Mouse (Mus musculus) myocyte (in vitro differentiated cells): ENCODE results near the gene Traf3ip2. TPM values are rescaled to one million over a fixed set of nuclear protein-coding genes. Genes with fewer than 3 reads are reported as not detected.

Source experiments
- H3K27me3 ChIP-seq: one replicate; pipeline ENCODE4 v1.6.1; 2011; ENCODE audit not compliant: control insufficient read depth, insufficient read depth, insufficient read length
- H3K36me3 ChIP-seq: one replicate; pipeline ENCODE4 v1.6.1; 2011; ENCODE audit not compliant: control insufficient read depth, insufficient read depth
- H3K4me2 ChIP-seq: one replicate; pipeline ENCODE4 v1.6.1; 2011; ENCODE audit warnings: low read depth, control low read depth
- H3K4me3 ChIP-seq: one replicate; pipeline ENCODE4 v1.5.1; 2011; ENCODE audit warnings: mild to moderate bottlenecking, control low read depth, moderate library complexity
- H3K79me2 ChIP-seq: one replicate; pipeline ENCODE4 v1.6.1; 2011; ENCODE audit not compliant: control insufficient read depth, insufficient read depth
- H3ac ChIP-seq: one replicate; pipeline ENCODE4 v1.6.1; 2011; ENCODE audit not compliant: control insufficient read depth, insufficient read length
- CEBPB ChIP-seq: IDR thresholded peaks from 2 replicates; pipeline ENCODE4 v1.6.1; 2011; ENCODE audit warnings: mild to moderate bottlenecking, moderate library complexity; ENCODE audit not compliant: poor library complexity, insufficient read depth, severe bottlenecking
- E2F4 ChIP-seq: IDR thresholded peaks from one replicate; pipeline ENCODE4 v1.6.1; 2011; ENCODE audit warnings: mild to moderate bottlenecking, control low read depth, moderate library complexity; ENCODE audit not compliant: insufficient read depth
- MAX ChIP-seq: IDR thresholded peaks from one replicate; pipeline ENCODE4 v1.6.1; 2011; ENCODE audit warnings: low read depth, mild to moderate bottlenecking, control low read depth
- MYOD1 ChIP-seq, 3 experiments: IDR thresholded peaks; one replicate each; pipeline ENCODE4 v1.6.1; 2011; ENCODE audit warnings: control low read depth in 2 of 3, low read depth in 2 of 3, mild to moderate bottlenecking in 2 of 3, moderate library complexity in 1 of 3; ENCODE audit not compliant: insufficient read length in 2 of 3, control insufficient read depth in 1 of 3
- MYOG ChIP-seq, 3 experiments: IDR thresholded peaks; one replicate each; pipeline ENCODE4 v1.6.1; 2011; ENCODE audit warnings: control low read depth in 2 of 3, low read depth in 2 of 3, mild to moderate bottlenecking in 2 of 3; ENCODE audit not compliant: insufficient read length in 2 of 3, control insufficient read depth in 1 of 3, insufficient read depth in 1 of 3
- POLR2A ChIP-seq: IDR thresholded peaks from one replicate; pipeline ENCODE4 v1.6.1; 2011; ENCODE audit warnings: low read depth, mild to moderate bottlenecking, control low read depth, moderate library complexity; ENCODE audit not compliant: insufficient read length
- POLR2AphosphoS2 ChIP-seq: IDR thresholded peaks from one replicate; pipeline ENCODE4 v1.6.1; 2011; ENCODE audit warnings: low read depth, control low read depth; ENCODE audit not compliant: insufficient read length
- REST ChIP-seq: IDR thresholded peaks from one replicate; pipeline ENCODE4 v1.6.1; 2011; ENCODE audit warnings: mild to moderate bottlenecking, control low read depth, moderate library complexity; ENCODE audit not compliant: insufficient read depth, insufficient read length
- SRF ChIP-seq: IDR thresholded peaks from one replicate; pipeline ENCODE4 v1.6.1; 2011; ENCODE audit warnings: low read depth; ENCODE audit not compliant: control insufficient read depth, insufficient read length
- TCF12 ChIP-seq: IDR thresholded peaks from one replicate; pipeline ENCODE4 v1.6.1; 2011; ENCODE audit warnings: mild to moderate bottlenecking, control low read depth; ENCODE audit not compliant: poor library complexity, insufficient read depth, severe bottlenecking
- TCF3 ChIP-seq: IDR thresholded peaks from one replicate; pipeline ENCODE4 v1.6.1; 2011; ENCODE audit warnings: low read depth, control low read depth; ENCODE audit not compliant: insufficient read length
- USF1 ChIP-seq: IDR thresholded peaks from one replicate; pipeline ENCODE4 v1.6.1; 2011; ENCODE audit warnings: low read depth, mild to moderate bottlenecking, control low read depth, moderate library complexity
- polyA plus RNA-seq: library from polyadenylated mRNA; unstranded; fragments of >200 nt; fragmentation: generic; extraction: Trizol; gene quantifications from one replicate; pipeline ENCODE4 v1.2.1, GENCODE M21; 2012; ENCODE audit warnings: missing spikeins

Traf3ip2 gene
- polyA plus RNA-seq, result 4.2 TPM

- TF ChIP-seq MYOD1 (IDR thresholded peaks at IDR 0.05; ENCODE audit: control insufficient read depth in 1 of 3, insufficient read length in 2 of 3, low read depth in 2 of 3) (no peak), USF1 (no peak), SRF (no peak), TCF3 (no peak), POLR2AphosphoS2 (no peak), CEBPB (no peak), MAX (no peak), POLR2A (no peak), E2F4 (no peak), MYOG (IDR thresholded peaks at IDR 0.05; ENCODE audit: control insufficient read depth in 1 of 3, insufficient read depth in 1 of 3, insufficient read length in 2 of 3, low read depth in 2 of 3) (no peak), REST (no peak), TCF12 (no peak)
- H3K27me3 ChIP-seq, result no peaks in the 10 kb centered on the region
- peak within 1 kb of the TSS; percentile 28 for H3K4me3 ChIP-seq
- peak within 1 kb of the TSS; percentile 75 for H3K4me2 ChIP-seq
- H3K79me2 ChIP-seq, result no peaks in the 10 kb centered on the region
- no peak within 1 kb of the TSS for H3ac ChIP-seq
- no peaks in the 10 kb centered on the region for H3K36me3 ChIP-seq
Observed at GRCm38 (mm10) chr10:39612633-39612988, at the start of gene Traf3ip2. Gene Traf3ip2, plus strand, starts transcription at chr10:39612934.

DNA sequence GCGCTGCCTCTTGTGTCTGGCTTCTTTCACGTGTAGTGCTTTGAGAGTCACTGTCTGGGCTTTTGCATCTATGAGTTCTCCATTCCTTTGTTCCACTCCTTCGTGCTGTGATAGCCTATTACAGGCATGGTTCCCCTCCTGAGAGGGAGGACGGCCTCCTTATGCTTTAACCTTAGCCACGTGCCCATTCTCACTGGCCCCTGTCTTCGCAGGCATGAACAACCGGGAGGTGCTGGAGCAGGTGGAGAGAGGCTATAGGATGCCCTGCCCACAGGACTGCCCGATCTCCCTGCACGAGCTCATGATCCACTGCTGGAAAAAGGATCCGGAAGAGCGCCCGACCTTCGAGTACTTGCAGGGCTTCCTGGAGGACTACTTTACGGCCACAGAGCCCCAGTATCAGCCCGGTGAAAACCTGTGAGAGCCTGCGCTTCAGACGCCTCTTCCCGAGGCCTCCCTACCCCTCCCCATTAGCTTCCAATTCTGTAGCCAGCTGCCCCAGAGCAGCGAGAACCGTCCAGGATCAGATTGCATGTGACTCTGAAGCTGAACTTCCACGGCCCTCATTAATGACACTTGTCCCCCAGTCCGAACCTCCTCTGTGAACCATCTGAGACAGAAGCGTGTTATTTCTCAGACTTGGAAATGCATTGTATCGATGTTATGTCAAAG, 49.0 kb upstream of the Traf3ip2 start:
- Histone ChIP-seq H3K27me3 (no peaks in the 10 kb centered on the region), H3ac (no peak overlapping the region), H3K79me2 (no peaks in the 10 kb centered on the region), H3K36me3 (peaks cover 22% of the 10 kb centered on the region), H3K4me3 (no peak overlapping the region), H3K4me2 (no peak overlapping the region)
- TF ChIP-seq REST (no peak), POLR2AphosphoS2 (peak; percentile 4)

GRCm38 (mm10) chr10:39566901-39567300, 45.8 kb upstream of the Traf3ip2 start:
- H3K36me3 ChIP-seq, result peaks cover 9% of the 10 kb centered on the region
- H3K79me2 ChIP-seq, result no peaks in the 10 kb centered on the region
- TF ChIP-seq POLR2AphosphoS2, result peak; percentile 30
- TF ChIP-seq SRF, result no peak
- H3K27me3 ChIP-seq, result no peaks in the 10 kb centered on the region
- no peak overlapping the region for H3ac ChIP-seq
- H3K4me3 ChIP-seq, result no peak overlapping the region
- H3K4me2 ChIP-seq, result no peak overlapping the region

DNA sequence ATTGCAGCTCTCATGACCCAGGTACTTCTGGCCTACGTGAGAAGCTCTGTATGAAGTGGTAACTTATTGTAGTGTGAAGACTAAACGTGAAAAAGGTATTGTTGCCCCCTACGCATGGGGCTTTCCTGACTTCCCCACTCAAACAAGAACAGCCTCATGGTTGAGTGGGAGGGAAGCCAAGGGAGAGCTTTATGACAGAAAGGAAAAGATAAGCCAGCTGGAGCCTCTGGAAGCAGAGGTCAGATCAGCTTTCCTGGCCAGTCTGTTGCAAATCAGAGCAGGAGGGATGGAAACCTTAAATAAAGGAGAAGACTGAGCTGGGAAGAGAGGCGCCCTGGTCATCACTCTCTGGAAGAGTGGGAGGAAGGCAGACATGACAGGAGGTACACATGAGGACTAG, 43.7 kb upstream of the Traf3ip2 start:
- H3K36me3 ChIP-seq, result no peaks in the 10 kb centered on the region
- no peak for TF ChIP-seq POLR2AphosphoS2
- no peak for TF ChIP-seq REST
- no peak for TF ChIP-seq MYOD1 (IDR thresholded peaks at IDR 0.05; ENCODE audit: control insufficient read depth in 1 of 3, insufficient read length in 2 of 3, low read depth in 2 of 3)
- TF ChIP-seq MAX, result no peak
- TF ChIP-seq MYOG (IDR thresholded peaks at IDR 0.05; ENCODE audit: control insufficient read depth in 1 of 3, insufficient read depth in 1 of 3, insufficient read length in 2 of 3, low read depth in 2 of 3), result no peak
- TF ChIP-seq CEBPB, result no peak
- TF ChIP-seq TCF3, result no peak
- no peak for TF ChIP-seq E2F4
- no peak for TF ChIP-seq USF1
- TF ChIP-seq TCF12, result no peak
- no peak for TF ChIP-seq POLR2A
- no peak for TF ChIP-seq SRF
- no peaks in the 10 kb centered on the region for H3K27me3 ChIP-seq
- no peak overlapping the region for H3ac ChIP-seq
- H3K4me2 ChIP-seq, result no peak overlapping the region
- H3K79me2 ChIP-seq, result no peaks in the 10 kb centered on the region
- no peak overlapping the region for H3K4me3 ChIP-seq

- no peak for TF ChIP-seq E2F4
- no peak for TF ChIP-seq POLR2AphosphoS2
- no peak for TF ChIP-seq MAX
- no peak for TF ChIP-seq USF1
- no peak for TF ChIP-seq CEBPB
- TF ChIP-seq TCF3, result no peak
- no peak for TF ChIP-seq REST
- no peak for TF ChIP-seq POLR2A
- no peak for TF ChIP-seq SRF
- TF ChIP-seq MYOD1 (IDR thresholded peaks at IDR 0.05; ENCODE audit: control insufficient read depth in 1 of 3, insufficient read length in 2 of 3, low read depth in 2 of 3), result no peak
- TF ChIP-seq MYOG (IDR thresholded peaks at IDR 0.05; ENCODE audit: control insufficient read depth in 1 of 3, insufficient read depth in 1 of 3, insufficient read length in 2 of 3, low read depth in 2 of 3), result no peak
- TF ChIP-seq TCF12, result no peak
- H3ac ChIP-seq, result no peak overlapping the region
- H3K4me3 ChIP-seq, result no peak overlapping the region
- H3K27me3 ChIP-seq, result no peaks in the 10 kb centered on the region
- H3K79me2 ChIP-seq, result no peaks in the 10 kb centered on the region
- H3K36me3 ChIP-seq, result no peaks in the 10 kb centered on the region
- H3K4me2 ChIP-seq, result peak overlapping the region; percentile 35
Observed at GRCm38 (mm10) chr10:39571011-39571410, 41.7 kb upstream of the Traf3ip2 start.
